8 mouse cellular contexts compared by ENCODE assay signal in genomic region chr7:138397485-138398181, GRCm38 (mm10). TPM values are rescaled to one million over a fixed set of nuclear protein-coding genes. Genes with fewer than 3 reads are reported as not detected.
DNase-seq lines count a peak whose midpoint lies in the region; ATAC-seq and TF ChIP-seq lines count a peak whose summit lies in the region.

Gene Tcerg1l (minus strand): TSS chr7:138397730.

- peak within 1 kb of the TSS; percentile 92 for H3K4me2 ChIP-seq in lung, embryonic 14.5 days
- peak within 1 kb of the TSS; percentile 98 for H3K4me2 ChIP-seq in limb, embryonic 13.5 days (replicated peaks)

- no peak within 1 kb of the TSS for H3K27ac ChIP-seq in lung, embryonic 14.5 days (ENCODE audit: low read depth)
- H3K27ac ChIP-seq in limb, embryonic 13.5 days = no peak within 1 kb of the TSS

- peak within 1 kb of the TSS; percentile 47 for H3K4me3 ChIP-seq in lung, embryonic 14.5 days (ENCODE audit: low read depth, low read length)
- peak within 1 kb of the TSS; percentile 54 for H3K4me3 ChIP-seq in limb, embryonic 13.5 days

- peak; percentile 76 for ATAC-seq in lung, embryonic 14.5 days (ENCODE audit: insufficient read depth)
- ATAC-seq in limb, embryonic 13.5 days (ENCODE audit: low FRiP score, low read depth) = peak; percentile 57

- peaks cover 4% of the 10 kb centered on the region; the same call in 1 of the 2 replicates for H3K4me1 ChIP-seq in lung, embryonic 14.5 days (ENCODE audit: insufficient read depth)
- H3K4me1 ChIP-seq in limb, embryonic 13.5 days = peaks cover 12% of the 10 kb centered on the region

- peaks cover 40% of the 10 kb centered on the region for H3K27me3 ChIP-seq in lung, embryonic 14.5 days (ENCODE audit: insufficient read depth, low read length)
- peaks cover 79% of the 10 kb centered on the region for H3K27me3 ChIP-seq in limb, embryonic 13.5 days

- H3K36me3 ChIP-seq in lung, embryonic 14.5 days (ENCODE audit: insufficient read depth) = no peaks in the 10 kb centered on the region
- H3K36me3 ChIP-seq in limb, embryonic 13.5 days = no peaks in the 10 kb centered on the region

- no peak within 1 kb of the TSS for H3K9ac ChIP-seq in lung, embryonic 14.5 days
- H3K9ac ChIP-seq in limb, embryonic 13.5 days = peak within 1 kb of the TSS; percentile 50

- peak; percentile 50 for DNase-seq in lung, embryonic 14.5 days
- DNase-seq in lung, postnatal 10 days = no peak
- peak; percentile 65 to 80 for DNase-seq in cerebellum, postnatal 14 days
- DNase-seq in frontal cortex, adult 2 months (ENCODE audit: extremely low spot score in 1 of 2, low spot score in 1 of 2) = peak in 1 of 2 experiments; percentile 9
- DNase-seq in retina, postnatal 1 day = peak; percentile 76
- DNase-seq in gastrocnemius, adult 18-20 months (ENCODE audit: low spot score) = no peak
- no peak for DNase-seq in urinary bladder, postnatal 10 days (ENCODE audit: low spot score)

- no peaks in the 10 kb centered on the region for H3K9me3 ChIP-seq in lung, embryonic 14.5 days (ENCODE audit: low read depth, low read length)
- H3K9me3 ChIP-seq in limb, embryonic 13.5 days = no peaks in the 10 kb centered on the region

- under 1% methylated on average over 74 of the region's 76 CpGs for WGBS in lung, embryonic 14.5 days
- under 1% methylated on average over 51 of the region's 76 CpGs for WGBS in limb, embryonic 13.5 days

- no peak for TF ChIP-seq CTCF in lung, embryonic 14.5 days (IDR thresholded peaks at IDR 0.05; ENCODE audit: low read depth)

RNA-seq across cellular contexts. Expression of gene Tcerg1l, which starts in this region (rescaled TPM):
- polyA plus RNA-seq in lung, embryonic 14.5 days (2014; fragmentation: Nextera tagmentation; extraction: Ambion mirVana) = 0.57 and 0.88 TPM in 2 replicates
- polyA plus RNA-seq in frontal cortex, adult 2 months (2012; rRNA removed) = 11.7 and 12.0 TPM in 2 replicates
- 1.2 and 2.1 TPM in 2 replicates for polyA plus RNA-seq in limb, embryonic 13.5 days (2015; fragmentation: Nextera tagmentation; extraction: Ambion mirVana)
- total RNA-seq in gastrocnemius, adult 18-20 months (2021) = not detected

Comparison
In these comparisons a context has a peak if more than half of its experiments do, and no peak if none do; other contexts are left out.
1. Peak in DNase-seq, ATAC-seq, H3K4me3 ChIP-seq and H3K4me2 ChIP-seq in lung, embryonic 14.5 days; RNA of the gene not detected or under 1 TPM.
2. DNase-seq: peak in cerebellum, postnatal 14 days (2 of 2) and retina, postnatal 1 day (single experiment); none in lung, postnatal 10 days (single experiment), gastrocnemius, adult 18-20 months (single experiment) and urinary bladder, postnatal 10 days (single experiment).